Mouse (Mus musculus) heart, embryonic 16.5 days (tissue): ENCODE data around the gene Kcnt2. TPM values are rescaled to one million over a fixed set of nuclear protein-coding genes. Genes with fewer than 3 reads are reported as not detected.

Experiments used
- ATAC-seq: fragments of 200-750 bp; cut with Nextera tagmentation; replicated peaks from 2 replicates; pipeline ENCODE4 v1.8.0; 2017; ENCODE audit warnings: moderate number of reproducible peaks; ENCODE audit not compliant: insufficient read depth, low FRiP score; ENCODE audit errors: extremely low read depth
- H3K27ac ChIP-seq: fragments of 300-500 bp; sonication (generic); 2 replicates; pipeline ENCODE4 v1.5.1; 2014; ENCODE audit warnings: mild to moderate bottlenecking, low read length, control low read depth, moderate library complexity
- H3K27me3 ChIP-seq: fragments of 300-500 bp; sonication (generic); 2 replicates; pipeline ENCODE4 v1.6.1; 2014; ENCODE audit warnings: low read length, mixed read lengths; ENCODE audit not compliant: control insufficient read depth, insufficient read depth
- H3K36me3 ChIP-seq: fragments of 300-500 bp; sonication (generic); 2 replicates; pipeline ENCODE4 v1.6.1; 2014; ENCODE audit not compliant: control insufficient read depth, insufficient read depth
- H3K4me1 ChIP-seq: fragments of 300-500 bp; sonication (generic); 2 replicates; pipeline ENCODE4 v1.6.1; 2014; ENCODE audit warnings: low read length, mixed read lengths; ENCODE audit not compliant: control insufficient read depth, insufficient read depth
- H3K4me2 ChIP-seq: fragments of 300-500 bp; sonication (generic); 2 replicates; pipeline ENCODE4 v1.6.1; 2014; ENCODE audit warnings: low read depth, mild to moderate bottlenecking, control low read depth, low read length
- H3K4me3 ChIP-seq: fragments of 300-500 bp; sonication (generic); 2 replicates; pipeline ENCODE4 v1.5.1; 2014; ENCODE audit warnings: mild to moderate bottlenecking, control low read depth, low read length
- H3K9ac ChIP-seq: fragments of 300-500 bp; sonication (generic); 2 replicates; pipeline ENCODE4 v1.6.1; 2014; ENCODE audit warnings: low read length, control low read depth
- H3K9me3 ChIP-seq: fragments of 300-500 bp; sonication (generic); replicated peaks from 2 replicates; pipeline ENCODE4 v1.6.1; 2016; ENCODE audit warnings: low read length; ENCODE audit not compliant: control insufficient read depth
- WGBS: fragments of 180-500 bp; shearing (Covaris S2); extraction: QIAGEN DNeasy Blood & Tissue Kit; methylation state at CpG from one replicate; pipeline ENCODE4 v1.1.7; 2014; 5-methylcytosine and 5-hydroxymethylcytosine counted together
- polyA plus RNA-seq: library from polyadenylated mRNA; unstranded; fragments of >200 nt; fragmentation: Nextera tagmentation; extraction: Ambion mirVana; gene quantifications from 2 replicates; pipeline ENCODE4 v1.2.1, GENCODE M21; 2015

Kcnt2 gene
- polyA plus RNA-seq, 1 experiment from 2014 or later, result 0.81 TPM

DNA sequence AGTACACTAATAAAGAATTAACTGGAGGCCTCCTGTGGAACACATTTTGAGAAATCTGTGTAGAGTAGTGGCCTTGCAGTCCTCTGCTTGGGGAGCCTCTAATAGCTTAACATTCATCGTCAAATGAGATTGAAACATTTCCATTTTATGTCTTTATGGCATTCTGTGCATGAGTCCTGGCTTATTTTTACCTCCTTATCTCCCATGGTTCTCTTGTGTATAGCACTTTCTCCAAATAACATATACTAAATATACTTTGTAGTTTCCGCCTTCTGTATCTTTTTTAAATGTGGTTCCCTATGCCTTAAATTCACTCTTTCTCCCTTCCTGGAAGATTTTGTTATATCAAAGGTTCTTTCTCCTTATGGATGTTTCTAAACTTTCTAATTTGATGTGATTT lies 246.3 kb downstream of the Kcnt2 start:
- Histone ChIP-seq H3K27ac (no peak overlapping the region), H3K4me3 (no peak overlapping the region), H3K9ac (no peak overlapping the region), H3K9me3 (no peaks in the 10 kb centered on the region), H3K36me3 (no peaks in the 10 kb centered on the region), H3K4me1 (no peaks in the 10 kb centered on the region), H3K4me2 (no peak overlapping the region), H3K27me3 (no peaks in the 10 kb centered on the region)
- WGBS, result 64% methylated on average over 2 of the region's 2 CpGs
- ATAC-seq, result no peak

DNA sequence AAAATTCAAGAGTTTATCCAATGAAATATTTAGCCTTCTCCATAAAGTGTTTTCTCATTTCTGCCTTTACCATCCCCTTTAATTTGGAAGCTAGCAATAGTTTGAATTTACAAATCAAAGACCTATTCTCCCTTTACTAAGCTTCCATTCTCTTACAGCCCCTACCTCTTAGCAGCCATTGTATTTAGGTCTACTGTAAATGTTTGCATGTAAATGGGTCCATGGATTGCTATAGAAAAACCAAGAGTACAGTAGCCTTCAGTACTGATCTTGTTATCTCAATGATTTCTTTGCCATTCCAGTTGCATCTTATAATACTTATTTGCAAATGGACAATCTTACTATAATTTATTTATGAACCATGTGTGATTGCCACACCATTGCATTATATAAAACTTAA lies 267.5 kb downstream of the Kcnt2 start:
- no peak overlapping the region for H3K9ac ChIP-seq
- ATAC-seq, result no peak
- H3K4me1 ChIP-seq, result no peaks in the 10 kb centered on the region
- H3K9me3 ChIP-seq, result no peaks in the 10 kb centered on the region
- no peak overlapping the region for H3K27ac ChIP-seq
- no peak overlapping the region for H3K4me2 ChIP-seq
- H3K4me3 ChIP-seq, result no peak overlapping the region
- H3K36me3 ChIP-seq, result no peaks in the 10 kb centered on the region
- H3K27me3 ChIP-seq, result no peaks in the 10 kb centered on the region

DNA sequence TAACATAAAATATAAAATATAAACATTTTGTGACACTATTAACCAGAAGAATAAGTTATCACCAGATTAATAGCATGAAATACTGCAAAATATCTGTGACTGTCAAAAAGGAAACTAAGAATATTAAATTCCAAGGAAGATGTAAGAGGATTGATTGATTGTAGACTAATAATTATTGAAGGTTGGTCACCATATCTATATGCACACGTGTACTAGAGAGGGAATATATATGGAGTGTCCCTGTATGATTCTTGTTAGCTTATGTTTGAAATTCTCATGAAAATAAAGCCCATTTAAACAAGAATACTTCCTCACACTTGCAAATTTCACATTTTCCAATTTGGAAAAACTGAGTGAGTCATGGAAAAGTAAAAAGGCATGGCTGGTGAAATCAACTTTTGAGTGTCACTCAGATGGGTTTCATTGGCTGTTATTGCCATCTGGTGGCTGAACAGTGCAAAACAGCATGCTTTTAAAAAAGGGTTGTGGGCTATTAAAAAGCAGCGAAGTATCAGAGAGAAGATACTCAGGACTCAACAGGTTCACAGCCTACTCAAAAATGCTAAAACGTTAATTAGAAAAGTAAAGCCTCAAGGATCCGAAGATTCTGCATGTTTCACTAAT lies 285.4 kb downstream of the Kcnt2 start:
- Histone ChIP-seq H3K27me3 (no peaks in the 10 kb centered on the region), H3K9me3 (no peaks in the 10 kb centered on the region), H3K4me3 (no peak overlapping the region), H3K36me3 (no peaks in the 10 kb centered on the region), H3K4me1 (no peaks in the 10 kb centered on the region), H3K4me2 (no peak overlapping the region), H3K27ac (no peak overlapping the region), H3K9ac (no peak overlapping the region)
- ATAC-seq, result no peak
- WGBS, result 31% methylated on average over 4 of the region's 4 CpGs

DNA sequence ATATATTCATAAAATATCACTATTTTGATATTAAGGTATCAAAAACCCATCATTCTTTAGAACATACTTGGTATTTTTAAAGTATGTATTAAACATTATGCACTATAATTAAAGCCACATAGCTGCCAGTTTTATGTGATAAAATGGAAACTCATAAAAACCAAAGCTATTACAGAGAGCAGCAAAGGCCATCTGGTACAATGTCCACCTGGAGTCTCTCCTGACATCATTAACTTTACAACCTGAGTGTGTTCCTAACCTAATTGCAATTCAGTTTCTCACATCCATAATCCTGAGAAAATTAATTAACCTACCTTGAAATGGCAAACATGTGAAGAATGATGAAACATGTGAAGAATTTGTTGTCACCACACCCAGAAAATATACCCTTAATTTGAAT lies 288.9 kb downstream of the Kcnt2 start:
- no peaks in the 10 kb centered on the region for H3K9me3 ChIP-seq
- no peak overlapping the region for H3K27ac ChIP-seq
- no peak overlapping the region for H3K9ac ChIP-seq
- ATAC-seq, result no peak
- no peaks in the 10 kb centered on the region for H3K36me3 ChIP-seq
- H3K27me3 ChIP-seq, result no peaks in the 10 kb centered on the region
- no peak overlapping the region for H3K4me2 ChIP-seq
- no peaks in the 10 kb centered on the region for H3K4me1 ChIP-seq
- no peak overlapping the region for H3K4me3 ChIP-seq

DNA sequence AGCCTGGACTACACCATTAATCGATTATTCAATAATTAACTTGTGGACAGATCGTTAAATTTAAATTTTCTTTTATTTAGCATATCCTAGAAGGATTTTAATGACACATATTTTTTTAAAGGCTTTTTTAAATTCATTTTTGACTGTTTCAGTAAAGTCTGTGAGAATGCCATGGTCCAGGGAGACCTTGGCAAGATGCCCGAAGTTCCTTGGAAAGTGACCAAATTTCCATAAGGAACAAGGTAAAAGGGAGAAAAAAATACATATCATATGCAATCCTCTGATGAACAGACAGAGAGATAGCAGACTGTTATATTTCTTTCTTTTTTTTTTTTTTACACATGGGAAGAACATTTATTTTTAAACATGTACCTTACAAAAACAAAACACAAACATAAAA lies 296.1 kb downstream of the Kcnt2 start:
- Histone ChIP-seq H3K4me1 (no peaks in the 10 kb centered on the region), H3K9me3 (no peaks in the 10 kb centered on the region), H3K27me3 (no peaks in the 10 kb centered on the region), H3K4me2 (no peak overlapping the region), H3K9ac (no peak overlapping the region), H3K27ac (no peak overlapping the region), H3K4me3 (no peak overlapping the region), H3K36me3 (no peaks in the 10 kb centered on the region)
- ATAC-seq, result no peak
- WGBS, result 79% methylated on average over 3 of the region's 3 CpGs

DNA sequence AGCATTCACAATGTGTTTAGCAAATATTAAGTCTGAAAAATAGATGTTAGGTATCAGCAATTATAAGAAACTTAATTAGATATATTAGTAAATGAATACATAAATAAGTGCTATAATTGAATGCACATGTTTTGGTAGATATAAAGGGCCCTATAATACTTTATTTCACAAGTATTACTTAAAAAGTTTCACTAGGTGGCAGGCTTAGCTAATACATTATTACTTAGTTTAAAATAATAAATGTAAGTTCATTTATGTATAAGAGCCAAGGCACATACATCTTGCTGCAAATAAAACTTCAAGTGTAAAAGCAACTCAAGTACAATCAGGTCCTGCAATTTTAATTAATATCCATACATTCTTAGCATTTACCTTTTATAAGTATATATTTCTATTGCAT lies 302.8 kb downstream of the Kcnt2 start:
- Histone ChIP-seq H3K4me1 (no peaks in the 10 kb centered on the region), H3K9me3 (no peaks in the 10 kb centered on the region), H3K4me2 (no peak overlapping the region), H3K4me3 (no peak overlapping the region), H3K9ac (no peak overlapping the region), H3K27me3 (no peaks in the 10 kb centered on the region), H3K27ac (no peak overlapping the region), H3K36me3 (no peaks in the 10 kb centered on the region)
- no peak for ATAC-seq

DNA sequence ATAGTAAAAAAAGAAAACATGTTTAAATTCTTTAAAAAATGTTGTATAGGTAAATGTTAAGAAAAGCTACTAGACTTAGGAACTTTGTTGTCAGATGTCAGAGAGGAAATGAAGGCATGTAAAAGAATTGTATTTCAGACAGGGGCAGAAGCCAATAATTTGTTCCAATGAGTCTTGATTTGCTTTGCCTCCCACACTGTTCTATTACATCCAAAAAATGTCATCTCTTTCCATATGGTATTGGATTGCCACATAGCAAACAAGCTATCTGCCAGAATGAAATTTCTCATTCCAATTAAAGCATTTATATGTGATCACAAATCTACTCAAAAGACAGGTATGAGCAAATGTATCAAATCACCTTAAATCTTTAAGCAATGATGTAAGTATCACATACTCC lies 314.8 kb downstream of the Kcnt2 start:
- no peak for ATAC-seq

DNA sequence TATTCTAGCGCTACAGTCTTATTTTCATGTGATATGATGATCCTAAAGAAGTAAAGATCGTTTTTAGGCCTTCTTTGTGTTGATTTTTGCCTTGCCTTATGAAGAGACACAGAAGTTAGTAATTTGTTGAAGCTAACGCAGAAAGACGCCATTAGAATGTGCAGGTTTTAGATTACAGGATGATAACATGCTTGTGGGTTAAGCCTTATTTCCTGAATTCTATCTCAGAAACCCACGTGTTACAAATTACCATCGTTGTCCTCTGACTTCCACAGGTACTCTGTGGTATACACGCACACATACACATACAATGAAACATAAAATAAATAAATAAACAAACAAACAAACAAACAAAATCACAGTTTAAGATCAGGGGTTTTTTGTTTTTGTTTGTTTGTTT lies 326.2 kb downstream of the Kcnt2 start:
- Histone ChIP-seq H3K27ac (no peak overlapping the region), H3K27me3 (no peaks in the 10 kb centered on the region), H3K4me1 (no peaks in the 10 kb centered on the region), H3K9me3 (no peaks in the 10 kb centered on the region), H3K4me2 (no peak overlapping the region), H3K4me3 (no peak overlapping the region), H3K9ac (no peak overlapping the region), H3K36me3 (no peaks in the 10 kb centered on the region)
- WGBS, result 69% methylated on average over 7 of the region's 7 CpGs
- no peak for ATAC-seq

More for the DNA sequence above, 314.8 kb downstream of the Kcnt2 start:
- H3K4me3 ChIP-seq, result no peak overlapping the region
- no peaks in the 10 kb centered on the region for H3K36me3 ChIP-seq
- no peaks in the 10 kb centered on the region for H3K9me3 ChIP-seq
- H3K9ac ChIP-seq, result no peak overlapping the region
- no peak overlapping the region for H3K27ac ChIP-seq
- no peaks in the 10 kb centered on the region for H3K4me1 ChIP-seq
- H3K4me2 ChIP-seq, result no peak overlapping the region
- no peaks in the 10 kb centered on the region for H3K27me3 ChIP-seq

DNA sequence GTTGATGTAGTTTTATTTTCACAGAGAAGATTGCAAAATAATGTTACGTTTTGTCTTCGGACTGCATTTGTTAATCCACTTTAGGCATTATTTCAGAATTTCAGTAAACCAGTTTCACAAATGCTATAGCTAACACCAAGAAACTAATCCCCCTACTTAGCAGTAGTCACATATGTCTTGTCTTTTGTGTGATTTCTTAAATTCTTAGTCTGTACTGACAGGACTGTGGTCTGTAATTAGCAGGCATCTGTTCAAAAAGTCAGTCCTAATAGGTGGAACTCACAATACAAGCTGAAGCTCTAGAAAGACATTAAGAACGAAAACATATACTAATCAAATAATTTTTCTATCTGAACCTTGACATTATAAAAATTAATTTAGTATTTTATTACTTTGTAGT lies 332.6 kb downstream of the Kcnt2 start:
- Histone ChIP-seq H3K27me3 (no peaks in the 10 kb centered on the region), H3K4me3 (no peak overlapping the region), H3K9me3 (no peaks in the 10 kb centered on the region), H3K27ac (no peak overlapping the region), H3K36me3 (no peaks in the 10 kb centered on the region), H3K4me1 (no peaks in the 10 kb centered on the region), H3K4me2 (no peak overlapping the region), H3K9ac (no peak overlapping the region)
- no peak for ATAC-seq
- 83% methylated on average over 3 of the region's 3 CpGs for WGBS

DNA sequence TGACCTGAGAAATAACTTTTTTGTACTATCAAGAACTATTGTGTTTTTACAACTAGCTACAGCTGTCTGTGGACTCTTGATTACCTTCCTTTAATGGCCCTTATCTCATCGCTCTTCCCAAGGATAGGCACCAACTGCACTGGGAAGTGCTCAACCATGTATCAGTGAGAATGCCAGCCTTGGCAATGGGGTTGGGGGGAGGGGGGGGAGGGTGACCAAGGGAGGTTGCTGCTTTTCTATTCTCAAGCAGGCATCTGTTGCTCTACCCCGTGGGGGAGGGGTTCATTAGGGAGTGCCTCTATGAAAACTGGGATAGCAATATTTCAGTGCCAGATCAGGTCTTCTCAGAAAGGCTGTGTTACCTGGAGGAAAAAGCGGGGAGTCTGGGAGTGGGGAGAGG lies 342.3 kb downstream of the Kcnt2 start:
- no peak overlapping the region for H3K9ac ChIP-seq
- H3K4me2 ChIP-seq, result no peak overlapping the region
- no peak for ATAC-seq
- H3K27me3 ChIP-seq, result no peaks in the 10 kb centered on the region
- H3K36me3 ChIP-seq, result no peaks in the 10 kb centered on the region
- no peak overlapping the region for H3K27ac ChIP-seq
- no peaks in the 10 kb centered on the region for H3K9me3 ChIP-seq
- H3K4me1 ChIP-seq, result no peaks in the 10 kb centered on the region
- no peak overlapping the region for H3K4me3 ChIP-seq
- 62% methylated on average over 3 of the region's 3 CpGs for WGBS
